Mouse (Mus musculus) mature B cell (primary cell): Measurements from ENCODE around the gene Lgals4.
"Not testable (repeated sequence)": the region's sequence is repeated elsewhere in the genome, so short reads cannot be mapped to it uniquely, and the experiment has no call there.

Source experiments
- in situ Hi-C: fragments of 300-500 bp; cut with MboI; formaldehyde crosslinking; loops from 2 replicates; pipeline ENCODE4 v1.14.3; 2019

The Lgals4 gene

GRCm38 (mm10) chr7:28865481-28866300, 32.0 kb downstream of the Lgals4 start:
- in situ Hi-C loops, result loop anchor here (5.0 kb wide), 1 partner anchor 68 kb away; no protein-coding TSS in a partner anchor

- in situ Hi-C loops, result loop anchor here (5.0 kb wide), 1 partner anchor 70 kb away; no protein-coding TSS in a partner anchor
These were observed 33.3 kb downstream of the Lgals4 start for GRCm38 (mm10) chr7:28866769-28867507.

- in situ Hi-C loops, result loop anchor here (5.0 kb wide), 1 partner anchor 70 kb away; no protein-coding TSS in a partner anchor
These were observed 34.1 kb downstream of the Lgals4 start for GRCm38 (mm10) chr7:28867508-28868340.

- in situ Hi-C loops, result no loop called here
These were observed 37.4 kb downstream of the Lgals4 start for GRCm38 (mm10) chr7:28870901-28871664.

- in situ Hi-C loops, result no loop called here
These were observed 40.9 kb downstream of the Lgals4 start for GRCm38 (mm10) chr7:28874565-28874964.

GRCm38 (mm10) chr7:28876099-28876498, 42.4 kb downstream of the Lgals4 start:
- in situ Hi-C loops, result no loop called here

GRCm38 (mm10) chr7:28877155-28877554, 43.5 kb downstream of the Lgals4 start:
- in situ Hi-C loops, result no loop called here

- in situ Hi-C loops, result no loop called here
These were observed 44.2 kb downstream of the Lgals4 start for GRCm38 (mm10) chr7:28877856-28878255.

GRCm38 (mm10) chr7:28879606-28880005, 46.0 kb downstream of the Lgals4 start:
- in situ Hi-C loops, result no loop called here

- in situ Hi-C loops, result no loop called here
These were observed 46.9 kb downstream of the Lgals4 start for GRCm38 (mm10) chr7:28880554-28880953.

GRCm38 (mm10) chr7:28881199-28881598, 47.5 kb downstream of the Lgals4 start, which contains the start of gene Capn12:
Capn12 (plus strand) TSS chr7:28881422.
- in situ Hi-C loops, result no loop called here

GRCm38 (mm10) chr7:28883039-28883438, 49.4 kb downstream of the Lgals4 start:
- in situ Hi-C loops, result no loop called here

- in situ Hi-C loops, result not testable (repeated sequence)
These were observed 50.0 kb downstream of the Lgals4 start for GRCm38 (mm10) chr7:28883704-28884103.

GRCm38 (mm10) chr7:28886486-28886885, 52.8 kb downstream of the Lgals4 start:
- in situ Hi-C loops, result no loop called here

GRCm38 (mm10) chr7:28888701-28889161, 55.1 kb downstream of the Lgals4 start:
- in situ Hi-C loops, result no loop called here
